Mouse (Mus musculus) regulatory T cell (primary cell): ENCODE measurements around the gene Mdm4.
"Not testable (repeated sequence)": the region's sequence is repeated elsewhere in the genome, so short reads cannot be mapped to it uniquely, and the experiment has no call there.

Source experiments
- in situ Hi-C: fragments of 300-600 bp; cut with MboI, MseI; formaldehyde crosslinking; loops from one replicate; pipeline ENCODE4 v1.15.1; 2025; ENCODE audit warnings: high pct_unique_total_duplicates

Mdm4 gene

GRCm38 (mm10) chr1:133021971-133022370 is 8.4 kb downstream of the Mdm4 start:
- in situ Hi-C loops = not testable (repeated sequence)

GRCm38 (mm10) chr1:133021391-133021790 is 9.0 kb downstream of the Mdm4 start:
- in situ Hi-C loops = no loop called here

- in situ Hi-C loops = no loop called here
These were observed 10.0 kb downstream of the Mdm4 start for GRCm38 (mm10) chr1:133020137-133020894.

- in situ Hi-C loops = no loop called here
These were observed 11.0 kb downstream of the Mdm4 start for GRCm38 (mm10) chr1:133019312-133019711.

GRCm38 (mm10) chr1:133018580-133018979 is 11.8 kb downstream of the Mdm4 start:
- in situ Hi-C loops = no loop called here

GRCm38 (mm10) chr1:133016775-133017428 is 13.5 kb downstream of the Mdm4 start:
- in situ Hi-C loops = no loop called here

GRCm38 (mm10) chr1:133014196-133014595 is 16.2 kb downstream of the Mdm4 start:
- in situ Hi-C loops = loop anchor here (5.0 kb wide), 1 partner anchor 1002 kb away; no protein-coding TSS in a partner anchor

- in situ Hi-C loops = loop anchor here (5.0 kb wide), 1 partner anchor 1001 kb away; no protein-coding TSS in a partner anchor
These were observed 17.0 kb downstream of the Mdm4 start for GRCm38 (mm10) chr1:133013331-133013730.

GRCm38 (mm10) chr1:133011955-133012841 is 18.2 kb downstream of the Mdm4 start:
- in situ Hi-C loops = loop anchor here (5.0 kb wide), 1 partner anchor 1000 kb away; no protein-coding TSS in a partner anchor

- in situ Hi-C loops = no loop called here
These were observed 23.8 kb downstream of the Mdm4 start for GRCm38 (mm10) chr1:133006571-133006970.

- in situ Hi-C loops = no loop called here
These were observed 30.0 kb downstream of the Mdm4 start for GRCm38 (mm10) chr1:133000347-133000746.

GRCm38 (mm10) chr1:132991580-132991979 is 38.8 kb downstream of the Mdm4 start:
- in situ Hi-C loops = loop anchor here (10.0 kb wide), 1 partner anchor 633 kb away; no protein-coding TSS in a partner anchor

- in situ Hi-C loops = loop anchor here (10.0 kb wide), 1 partner anchor 634 kb away; no protein-coding TSS in a partner anchor
These were observed 39.6 kb downstream of the Mdm4 start for GRCm38 (mm10) chr1:132990733-132991132.

- in situ Hi-C loops = loop anchor here (10.0 kb wide), 1 partner anchor 1064 kb away; no protein-coding TSS in a partner anchor
These were observed 41.6 kb downstream of the Mdm4 start for GRCm38 (mm10) chr1:132988556-132989459.

GRCm38 (mm10) chr1:132982728-132983127 is 47.6 kb downstream of the Mdm4 start:
- in situ Hi-C loops = loop anchor here (10.0 kb wide), 1 partner anchor 1058 kb away; no protein-coding TSS in a partner anchor

- in situ Hi-C loops = loop anchor here (10.0 kb wide), 1 partner anchor 1056 kb away; no protein-coding TSS in a partner anchor
These were observed 49.1 kb downstream of the Mdm4 start for GRCm38 (mm10) chr1:132981232-132981631.

GRCm38 (mm10) chr1:132977402-132977801 is 53.0 kb downstream of the Mdm4 start:
- in situ Hi-C loops = no loop called here

- in situ Hi-C loops = loop anchor here (5.0 kb wide), 1 partner anchor 216 kb away; no protein-coding TSS in a partner anchor
These were observed 61.7 kb downstream of the Mdm4 start for GRCm38 (mm10) chr1:132968659-132969058.

- in situ Hi-C loops = loop anchor here (5.0 kb wide), 1 partner anchor 212 kb away; no protein-coding TSS in a partner anchor
These were observed 65.7 kb downstream of the Mdm4 start for GRCm38 (mm10) chr1:132964691-132965090.

GRCm38 (mm10) chr1:132964106-132964505 is 66.3 kb downstream of the Mdm4 start:
- in situ Hi-C loops = no loop called here
